Mouse (Mus musculus) lung, adult 2 months (tissue): ENCODE data around the gene Tsacc. TPM values are rescaled to one million over a fixed set of nuclear protein-coding genes. Genes with fewer than 3 reads are reported as not detected.

Experiments used
- DNase-seq: peaks from one replicate; pipeline ENCODE4 v3.0.0; 2022
- H3K4me1 ChIP-seq: fragments of 200-500 bp; 2 replicates; pipeline ENCODE4 v1.6.1; 2011; ENCODE audit warnings: low read length; ENCODE audit not compliant: control insufficient read depth, insufficient read depth
- H3K4me3 ChIP-seq: fragments of 200-500 bp; replicated peaks from 2 replicates; pipeline ENCODE3; 2011; ENCODE audit warnings: low read depth, mild to moderate bottlenecking, control low read depth, low read length; ENCODE audit errors: extremely low read depth
- CTCF ChIP-seq: fragments of 200-500 bp; IDR thresholded peaks from 2 replicates; pipeline ENCODE4 v1.5.1; 2011; ENCODE audit warnings: mild to moderate bottlenecking, low read length, control low read depth; ENCODE audit not compliant: insufficient read depth
- POLR2A ChIP-seq: fragments of 200-500 bp; IDR thresholded peaks from 2 replicates; pipeline ENCODE4 v1.6.1; 2011; ENCODE audit warnings: low read depth, mild to moderate bottlenecking, control low read depth, low read length, borderline replicate concordance; ENCODE audit errors: extremely low read depth
- WGBS: fragments of 180-500 bp; shearing (Covaris S2); methylation state at CpG from one replicate; pipeline ENCODE4 v1.1.7; 2018; 5-methylcytosine and 5-hydroxymethylcytosine counted together
- polyA plus RNA-seq: library from polyadenylated mRNA; depleted of rRNA; stranded (reverse); fragments of >200 nt; gene quantifications from 2 replicates; pipeline ENCODE4 v1.2.3, GENCODE M21; 2012

The Tsacc gene
- polyA plus RNA-seq, 1 experiment: 3.3 TPM

- 43% methylated on average over 7 of the region's 7 CpGs for WGBS
- Histone ChIP-seq H3K4me1 (peaks cover 3% of the 10 kb centered on the region), H3K4me3 (no peak overlapping the region)
- DNase-seq: no peak
- TF ChIP-seq CTCF (no peak), POLR2A (no peak)
Measured at GRCm38 (mm10) chr3:88256382-88256781, 40.4 kb downstream of the Tsacc start.

DNA sequence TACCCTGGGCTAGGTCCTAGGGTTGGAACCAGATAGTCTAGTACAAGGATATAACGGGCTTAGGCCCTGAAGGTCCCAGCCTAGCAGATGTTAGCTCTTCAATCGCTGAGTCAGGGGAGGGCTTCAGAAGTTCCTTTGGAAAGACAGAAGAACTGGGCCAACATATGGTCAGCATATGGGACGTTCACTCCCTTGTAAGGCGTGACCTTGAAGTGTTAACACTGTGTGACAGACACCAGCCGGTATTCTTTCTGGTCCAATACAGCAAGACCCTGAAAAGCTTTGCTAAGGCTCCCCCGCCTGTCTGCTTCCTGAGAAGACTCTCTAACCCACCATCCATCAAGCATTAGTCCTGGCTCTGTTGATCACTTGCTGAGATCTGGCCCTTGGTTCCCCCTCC is 40.8 kb downstream of the Tsacc start:
- no peak for DNase-seq
- WGBS: 56% methylated on average over 6 of the region's 6 CpGs
- H3K4me1 ChIP-seq: peaks cover 3% of the 10 kb centered on the region
- H3K4me3 ChIP-seq: no peak overlapping the region
- no peak for TF ChIP-seq CTCF
- TF ChIP-seq POLR2A: no peak

- WGBS: 2% methylated on average over 34 of the region's 34 CpGs
- TF ChIP-seq CTCF (no peak), POLR2A (no peak)
- peak; percentile 75 for DNase-seq
- Histone ChIP-seq H3K4me1 (peaks cover 3% of the 10 kb centered on the region), H3K4me3 (peak within 1 kb of the TSS; percentile 67)
Measured at GRCm38 (mm10) chr3:88254268-88254926, 42.4 kb downstream of the Tsacc start, which contains the start of gene Rhbg. Rhbg (minus strand) TSS chr3:88254709.

- no peak overlapping the region for H3K4me3 ChIP-seq
- peaks cover 3% of the 10 kb centered on the region for H3K4me1 ChIP-seq
- TF ChIP-seq CTCF (no peak), POLR2A (no peak)
- WGBS: 79% methylated on average over 6 of the region's 6 CpGs
- DNase-seq: no peak
Measured at GRCm38 (mm10) chr3:88252739-88253138, 44.1 kb downstream of the Tsacc start.

DNA sequence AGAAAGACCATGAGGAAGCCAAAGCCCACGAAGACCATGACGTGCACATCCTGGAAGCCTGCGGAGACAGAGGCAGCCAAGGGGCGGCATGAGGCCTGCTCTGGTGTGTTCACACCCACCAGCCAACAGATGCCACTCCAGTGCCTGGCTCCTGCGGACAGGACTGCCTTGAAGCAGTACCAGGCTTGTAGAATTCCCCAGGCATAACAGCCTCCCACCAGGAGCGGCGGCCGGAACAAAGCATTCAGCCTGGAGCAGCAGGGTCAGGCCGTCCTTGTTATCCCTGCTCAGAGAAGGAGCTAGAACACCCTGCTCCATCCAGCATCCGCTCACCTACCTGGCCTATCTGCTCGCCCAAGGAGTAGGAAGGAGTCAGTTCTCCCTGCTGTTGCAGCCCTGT is 48.4 kb downstream of the Tsacc start:
- no peak for DNase-seq
- no peaks in the 10 kb centered on the region for H3K4me1 ChIP-seq
- TF ChIP-seq CTCF: no peak
- no peak for TF ChIP-seq POLR2A
- WGBS: 81% methylated on average over 11 of the region's 11 CpGs
- H3K4me3 ChIP-seq: no peak overlapping the region

GRCm38 (mm10) chr3:88247666-88248065 is 49.1 kb downstream of the Tsacc start:
- H3K4me1 ChIP-seq: no peaks in the 10 kb centered on the region
- no peak overlapping the region for H3K4me3 ChIP-seq
- DNase-seq: no peak
- TF ChIP-seq POLR2A (no peak), CTCF (no peak)
- 60% methylated on average over 9 of the region's 9 CpGs for WGBS

DNA sequence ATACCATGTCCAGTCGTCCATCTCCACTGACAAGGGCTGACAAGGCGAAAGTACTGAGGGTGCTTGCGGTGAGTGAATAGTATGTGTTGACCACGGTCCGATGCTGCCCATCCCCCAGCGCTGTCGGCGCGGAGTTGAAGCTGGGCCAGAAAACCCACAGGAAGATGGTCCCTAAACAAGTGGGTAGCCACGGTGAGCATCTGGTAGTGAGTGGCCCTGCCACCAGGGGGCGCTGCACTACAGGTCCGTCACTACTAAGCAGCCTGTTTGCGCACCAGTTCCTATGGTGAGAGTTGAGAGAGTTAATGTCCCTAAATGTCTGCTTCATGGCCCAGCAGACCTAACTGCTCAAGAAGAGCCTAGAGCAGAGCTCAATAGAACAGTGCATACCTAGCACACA is 51.0 kb downstream of the Tsacc start:
- TF ChIP-seq CTCF (peak; percentile 94), POLR2A (no peak)
- 19% methylated on average over 13 of the region's 13 CpGs for WGBS
- Histone ChIP-seq H3K4me1 (no peaks in the 10 kb centered on the region), H3K4me3 (no peak overlapping the region)
- peak; percentile 75 for DNase-seq

GRCm38 (mm10) chr3:88244071-88244470 is 52.7 kb downstream of the Tsacc start:
- Histone ChIP-seq H3K4me1 (no peaks in the 10 kb centered on the region), H3K4me3 (no peak overlapping the region)
- TF ChIP-seq CTCF: peak; percentile 87
- no peak for TF ChIP-seq POLR2A
- WGBS: 8% methylated on average over 2 of the region's 2 CpGs
- DNase-seq: peak; percentile 39

DNA sequence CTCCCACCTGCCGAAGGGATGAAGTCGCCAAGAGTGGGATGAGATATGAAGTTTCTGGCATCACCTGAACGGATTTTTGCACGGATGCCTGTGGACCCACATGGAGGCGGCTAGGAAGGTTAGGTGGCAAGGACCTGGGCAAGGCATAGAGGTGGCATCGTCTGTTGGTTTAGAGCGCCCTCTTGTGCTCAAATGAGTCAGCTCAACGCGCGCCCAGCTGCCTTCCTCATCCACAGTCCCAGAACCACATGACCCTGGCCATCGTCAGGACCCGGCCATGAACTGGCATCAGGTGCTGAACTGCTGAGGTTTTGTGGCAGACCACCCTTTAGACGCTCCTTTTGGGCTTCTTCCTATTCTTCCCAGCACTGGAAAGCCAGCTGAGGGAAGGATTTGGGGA is 54.3 kb downstream of the Tsacc start:
- TF ChIP-seq POLR2A: no peak
- peak; percentile 93 for TF ChIP-seq CTCF
- no peak overlapping the region for H3K4me3 ChIP-seq
- 3% methylated on average over 13 of the region's 13 CpGs for WGBS

DNA sequence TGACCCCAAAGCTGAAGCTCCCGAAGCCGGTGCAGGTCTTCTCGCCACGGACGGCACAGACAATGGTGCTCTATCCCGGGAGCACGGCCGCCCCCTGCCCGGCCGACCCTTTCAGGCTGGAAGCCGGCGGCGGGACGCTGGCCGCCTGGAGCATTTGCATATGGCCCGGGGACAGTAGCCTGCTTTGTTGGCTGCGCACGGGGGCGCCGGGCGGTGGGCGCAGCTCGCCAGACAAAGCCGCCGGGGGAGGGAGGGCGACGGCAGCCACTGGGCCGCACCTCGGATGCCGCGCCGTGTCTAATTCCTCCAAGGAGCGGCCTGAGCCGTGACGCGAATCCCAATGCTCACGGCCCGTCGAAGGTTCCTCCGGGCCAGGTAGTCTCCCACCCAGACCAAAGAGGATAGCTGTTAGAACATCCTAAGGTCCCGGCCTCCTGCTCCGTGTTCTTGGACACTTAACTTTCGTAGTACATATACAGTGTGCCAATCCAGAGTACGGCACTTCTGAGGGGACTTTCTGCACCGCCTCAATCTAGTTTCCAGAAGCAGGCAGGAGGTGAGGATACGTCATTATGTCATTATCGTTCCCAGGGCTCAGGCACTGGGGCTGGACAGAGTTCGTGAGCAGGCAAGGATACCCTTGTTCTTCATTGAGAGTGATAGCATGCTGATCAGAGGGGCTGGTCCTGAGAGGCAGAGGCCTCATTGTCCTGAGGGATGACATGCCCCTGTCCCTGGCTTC is 55.6 kb downstream of the Tsacc start:
- H3K4me3 ChIP-seq: no peak overlapping the region
- TF ChIP-seq POLR2A (no peak), CTCF (no peak)
- DNase-seq: no peak
- no peaks in the 10 kb centered on the region for H3K4me1 ChIP-seq
- WGBS: 5% methylated on average over 46 of the region's 48 CpGs

More for the DNA sequence above, 54.3 kb downstream of the Tsacc start:
- peak; percentile 65 for DNase-seq
- H3K4me1 ChIP-seq: no peaks in the 10 kb centered on the region
